Mouse (Mus musculus) spleen, postnatal 0 days (tissue): ENCODE measurements around the gene Lamc1. TPM values are rescaled to one million over a fixed set of nuclear protein-coding genes. Genes with fewer than 3 reads are reported as not detected.

Experiments used
- polyA plus RNA-seq: library from polyadenylated mRNA; unstranded; fragments of >200 nt; fragmentation: Nextera tagmentation; extraction: Ambion mirVana; gene quantifications from 2 replicates; pipeline ENCODE4 v1.2.1, GENCODE M21; 2015

Gene Lamc1
- polyA plus RNA-seq = 11.3 and 13.4 TPM in 2 replicates

DNA sequence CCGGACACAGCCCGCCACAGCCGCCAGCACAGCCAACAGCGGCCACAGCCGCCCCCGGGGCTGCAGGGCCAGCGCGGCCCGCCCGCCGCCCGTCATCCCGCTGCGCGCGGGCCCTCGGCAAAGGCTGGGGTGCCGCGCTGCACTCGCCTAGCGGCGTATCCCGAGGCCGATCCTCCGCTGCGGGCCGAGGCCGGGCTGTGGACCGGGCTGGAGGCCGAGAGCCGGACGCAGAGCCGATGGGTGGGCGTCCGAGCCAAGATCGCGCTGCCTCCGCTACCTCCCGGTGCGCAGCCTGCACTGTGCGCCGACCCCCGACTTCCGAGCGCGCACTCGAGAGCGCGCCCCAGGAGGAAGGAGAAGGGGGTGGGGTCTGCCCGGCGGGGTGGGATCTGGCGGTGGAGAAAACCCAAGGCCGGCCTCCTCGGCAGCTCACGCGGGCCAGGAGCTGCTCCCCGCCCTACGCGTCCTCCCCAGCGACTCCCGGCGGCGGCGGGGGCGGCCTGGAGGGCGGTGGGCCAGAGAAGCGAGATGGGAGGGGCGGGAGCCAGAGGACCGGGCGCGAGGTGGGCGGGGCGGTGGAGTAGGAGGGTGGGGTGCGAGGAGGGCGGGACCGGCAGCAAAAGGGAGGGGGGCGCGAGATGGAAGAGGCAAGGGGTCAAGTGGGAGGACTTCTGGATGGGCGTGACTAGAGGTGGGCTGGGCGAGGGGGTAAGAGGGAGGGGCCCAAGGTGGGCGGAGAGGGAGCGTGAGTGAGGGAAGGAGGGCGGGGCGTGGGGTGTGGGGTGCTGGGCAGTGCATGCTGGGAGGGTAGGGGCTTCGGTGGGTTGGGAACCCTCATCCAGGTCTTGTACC lies at the start of gene Lamc1:
Gene Lamc1 (minus strand): TSS at position 343 of the 852 bp plus-strand sequence.

DNA sequence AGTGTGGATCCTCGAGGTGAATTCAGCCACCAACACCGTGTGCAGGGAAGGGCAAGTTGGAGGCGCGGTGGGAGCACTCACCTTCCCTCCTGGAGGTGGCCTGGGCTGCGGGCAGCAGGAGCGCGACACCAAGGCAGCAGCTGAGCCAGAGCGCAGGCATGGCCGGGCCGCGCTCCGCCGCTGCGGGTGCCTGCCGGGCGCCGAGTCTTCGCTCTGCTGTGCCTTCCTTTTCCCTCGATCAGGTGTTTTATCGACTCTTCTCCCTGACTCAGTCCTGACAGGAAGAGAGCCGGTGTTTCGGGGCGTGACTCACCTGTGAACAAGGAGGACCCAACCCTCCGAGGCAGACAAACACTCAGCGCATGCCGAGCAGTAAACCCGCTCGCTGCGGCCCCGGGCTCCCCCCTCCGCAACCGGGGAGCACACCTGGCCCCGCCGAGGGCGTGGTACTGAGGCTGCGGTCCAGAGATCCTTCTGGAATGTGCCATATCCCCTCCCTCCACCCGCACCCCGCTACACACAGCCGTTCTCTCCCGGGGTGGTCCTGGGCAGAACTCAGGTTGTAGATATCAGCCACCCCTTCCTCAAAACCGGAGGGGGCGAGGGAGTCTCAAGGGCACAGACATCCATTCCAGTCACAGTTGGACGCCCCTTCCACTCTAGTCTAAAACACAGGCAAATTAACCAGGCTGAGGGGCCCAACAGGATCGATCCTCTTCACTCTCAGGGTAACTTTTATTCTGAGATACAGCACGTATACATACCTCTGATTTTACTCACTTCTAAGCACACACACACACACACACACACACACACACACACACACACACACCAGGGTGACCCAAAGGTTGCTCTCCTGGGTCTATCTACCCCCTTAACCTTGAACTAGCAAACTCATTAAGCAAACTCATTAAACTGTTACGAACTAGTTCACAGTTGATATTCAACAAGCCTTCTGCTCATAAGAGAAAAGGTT lies 146.5 kb downstream of the Lamc1 start, which contains the start of gene Lamc2:
Gene Lamc2 (minus strand): TSS at position 620 of the 976 bp plus-strand sequence.

Other genes starting within 250 kb of the Lamc1 start
- 2.2 TPM in 2 replicates for gene Lamc2, start 146.3 kb downstream of the Lamc1 start, polyA plus RNA-seq
- 0.41 and 0.78 TPM in 2 replicates for gene Shcbp1l, start 92.4 kb upstream of the Lamc1 start, polyA plus RNA-seq
- 20.1 and 20.9 TPM in 2 replicates for gene Dhx9, start 154.9 kb upstream of the Lamc1 start, polyA plus RNA-seq
- gene Npl, start 217.3 kb upstream of the Lamc1 start, polyA plus RNA-seq = 6.2 and 9.5 TPM in 2 replicates